Mouse (Mus musculus) MN1 (cell line): ENCODE data around the gene Hnrnph2.

Experiments
- DNase-seq: peaks from one replicate; pipeline ENCODE4 v3.0.0-alpha.2; 2016; ENCODE audit warnings: low spot score

The Hnrnph2 gene

GRCm38 (mm10) chrX:134600659-134601379 is at the start of gene Hnrnph2, which contains the start of gene Gla:
TSS of gene Hnrnph2 (plus strand) at chrX:134601179.
TSS of gene Gla (minus strand) at chrX:134601125.
- peak; percentile 95 for DNase-seq

- no peak for DNase-seq
Observed at GRCm38 (mm10) chrX:134553326-134553725, 47.7 kb upstream of the Hnrnph2 start.

GRCm38 (mm10) chrX:134554425-134554824 is 46.6 kb upstream of the Hnrnph2 start:
- DNase-seq = no peak

- no peak for DNase-seq
Observed at GRCm38 (mm10) chrX:134564326-134564725, 36.7 kb upstream of the Hnrnph2 start.

GRCm38 (mm10) chrX:134566536-134567222 is 34.3 kb upstream of the Hnrnph2 start:
- no peak for DNase-seq

GRCm38 (mm10) chrX:134577896-134578295 is 23.1 kb upstream of the Hnrnph2 start:
- DNase-seq = no peak

GRCm38 (mm10) chrX:134580528-134581305 is 20.3 kb upstream of the Hnrnph2 start:
- no peak for DNase-seq

- no peak for DNase-seq
Observed at GRCm38 (mm10) chrX:134582270-134582669, 18.7 kb upstream of the Hnrnph2 start.

GRCm38 (mm10) chrX:134582888-134583669 is 17.9 kb upstream of the Hnrnph2 start, which contains the start of gene Btk:
TSS of gene Btk (minus strand) at chrX:134583570.
- DNase-seq = no peak

- DNase-seq = peak; percentile 90
Observed at GRCm38 (mm10) chrX:134585103-134586002, 15.6 kb upstream of the Hnrnph2 start, which contains the start of gene Rpl36a. TSS of gene Rpl36a (plus strand) at chrX:134585654.

- DNase-seq = no peak
Observed at GRCm38 (mm10) chrX:134586447-134586846, 14.5 kb upstream of the Hnrnph2 start.

- no peak for DNase-seq
Observed at GRCm38 (mm10) chrX:134588261-134588660, 12.7 kb upstream of the Hnrnph2 start.

- DNase-seq = no peak
Observed at GRCm38 (mm10) chrX:134588997-134589396, 12.0 kb upstream of the Hnrnph2 start.

GRCm38 (mm10) chrX:134589836-134590235 is 11.1 kb upstream of the Hnrnph2 start:
- DNase-seq = no peak

GRCm38 (mm10) chrX:134599922-134600565 is 935 bp upstream of the Hnrnph2 start:
- peak; percentile 30 for DNase-seq

GRCm38 (mm10) chrX:134601380-134602120 is 571 bp downstream of the Hnrnph2 start:
- peak; percentile 48 for DNase-seq

- DNase-seq = peak; percentile 37
Observed at GRCm38 (mm10) chrX:134609472-134609871, 8.5 kb downstream of the Hnrnph2 start.

- DNase-seq = no peak
Observed at GRCm38 (mm10) chrX:134610984-134611383, 10.0 kb downstream of the Hnrnph2 start.

GRCm38 (mm10) chrX:134612285-134612959 is 11.4 kb downstream of the Hnrnph2 start:
- peak; percentile 56 for DNase-seq
